Mouse (Mus musculus) olfactory bulb, adult 2 months (tissue): ENCODE data around the gene Ctsf.

ENCODE experiments used
- CTCF ChIP-seq: fragments of 200-500 bp; IDR thresholded peaks from 2 replicates; pipeline ENCODE4 v1.5.1; 2012; ENCODE audit warnings: low read depth, mild to moderate bottlenecking, low read length, moderate library complexity; ENCODE audit not compliant: insufficient read depth
- POLR2A ChIP-seq: fragments of 200-500 bp; IDR thresholded peaks from 2 replicates; pipeline ENCODE4 v1.6.1; 2012; ENCODE audit warnings: mild to moderate bottlenecking, low read depth, low read length, moderate library complexity; ENCODE audit not compliant: insufficient read depth

DNA sequence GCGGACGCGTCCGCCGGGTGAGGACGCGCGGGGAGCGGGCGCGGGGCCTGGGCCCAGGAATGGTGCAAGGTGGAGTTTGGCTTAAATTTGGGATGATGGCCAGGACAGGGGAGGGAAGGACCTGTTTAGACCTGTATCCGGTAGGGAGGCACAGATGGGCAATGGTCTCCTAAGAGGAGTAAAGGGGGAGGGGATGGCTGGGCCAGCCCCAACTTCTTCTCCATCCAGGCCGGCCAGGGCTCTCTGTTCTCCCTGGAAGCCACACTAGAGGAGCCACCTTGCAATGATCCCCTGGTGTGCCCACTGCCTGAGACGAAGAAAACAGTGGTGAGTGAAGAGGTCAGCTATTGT lies 515 bp downstream of the Ctsf start:
- TF ChIP-seq CTCF (no peak), POLR2A (no peak)
